Mouse (Mus musculus): ENCODE data around the gene E130218I03Rik. TPM values are rescaled to one million over a fixed set of nuclear protein-coding genes. Genes with fewer than 3 reads are reported as not detected.
A peak's percentile ranks its signal among the peaks of the same experiment; 100 is the strongest.

Gene E130218I03Rik
- polyA plus RNA-seq, 1 experiment from 2014 or later, result 0.13 TPM

DNA sequence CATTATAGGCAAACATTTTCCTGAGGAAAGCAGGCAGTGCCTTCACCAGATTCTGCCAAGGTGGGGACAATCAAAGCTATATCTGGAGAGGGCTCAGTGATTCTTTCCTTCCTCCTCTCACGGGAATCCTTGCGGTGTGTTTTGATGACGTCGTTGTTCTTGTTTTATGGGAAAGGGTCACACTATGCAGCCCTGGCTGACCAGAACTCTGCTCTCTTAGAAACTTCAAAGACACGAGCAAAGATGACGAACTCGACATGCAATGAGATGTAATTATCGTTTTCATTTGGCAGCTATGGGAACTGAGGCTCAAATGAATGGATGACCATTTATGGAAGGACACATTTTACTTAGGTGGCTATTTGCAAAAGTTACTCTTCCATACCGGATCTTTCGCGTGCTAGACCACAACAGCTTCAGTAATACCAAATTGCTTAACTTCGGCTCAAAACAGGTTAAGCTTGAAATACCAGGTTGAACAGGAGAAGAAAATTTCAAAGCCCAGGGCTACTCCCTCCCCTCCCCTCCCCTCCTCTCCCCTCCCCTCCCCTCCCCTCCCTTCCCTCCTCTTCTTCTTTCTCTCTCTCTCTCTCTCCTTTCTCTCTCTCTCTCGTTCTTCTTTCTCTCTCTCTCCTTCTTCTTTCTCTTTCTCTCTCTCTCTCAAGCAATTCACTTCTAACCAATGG, 29.4 kb downstream of the E130218I03Rik start:
- Histone ChIP-seq H3K9ac (ENCODE audit: low read depth, low read length) (peak overlapping the region; percentile 54), H3K27me3 (ENCODE audit: control insufficient read depth, insufficient read depth, low read depth, low read length) (no peaks in the 10 kb centered on the region), H3K27ac (ENCODE audit: low read length) (peak overlapping the region; percentile 90), H3K4me2 (ENCODE audit: low read depth, low read length) (peak overlapping the region; percentile 70), H3K4me1 (ENCODE audit: control insufficient read depth, low read depth, low read length) (peaks cover 20% of the 10 kb centered on the region), H3K36me3 (ENCODE audit: control insufficient read depth, insufficient read depth) (peaks cover 14% of the 10 kb centered on the region), H3K9me3 (replicated peaks; ENCODE audit: control insufficient read depth, low read length) (no peaks in the 10 kb centered on the region), H3K4me3 (ENCODE audit: low read depth, low read length) (peak overlapping the region; percentile 44)
- peak; percentile 51 for ATAC-seq (ENCODE audit: low read depth)
- WGBS (ENCODE audit: insufficient replicate concordance), result 13% methylated on average over 13 of the region's 13 CpGs

DNA sequence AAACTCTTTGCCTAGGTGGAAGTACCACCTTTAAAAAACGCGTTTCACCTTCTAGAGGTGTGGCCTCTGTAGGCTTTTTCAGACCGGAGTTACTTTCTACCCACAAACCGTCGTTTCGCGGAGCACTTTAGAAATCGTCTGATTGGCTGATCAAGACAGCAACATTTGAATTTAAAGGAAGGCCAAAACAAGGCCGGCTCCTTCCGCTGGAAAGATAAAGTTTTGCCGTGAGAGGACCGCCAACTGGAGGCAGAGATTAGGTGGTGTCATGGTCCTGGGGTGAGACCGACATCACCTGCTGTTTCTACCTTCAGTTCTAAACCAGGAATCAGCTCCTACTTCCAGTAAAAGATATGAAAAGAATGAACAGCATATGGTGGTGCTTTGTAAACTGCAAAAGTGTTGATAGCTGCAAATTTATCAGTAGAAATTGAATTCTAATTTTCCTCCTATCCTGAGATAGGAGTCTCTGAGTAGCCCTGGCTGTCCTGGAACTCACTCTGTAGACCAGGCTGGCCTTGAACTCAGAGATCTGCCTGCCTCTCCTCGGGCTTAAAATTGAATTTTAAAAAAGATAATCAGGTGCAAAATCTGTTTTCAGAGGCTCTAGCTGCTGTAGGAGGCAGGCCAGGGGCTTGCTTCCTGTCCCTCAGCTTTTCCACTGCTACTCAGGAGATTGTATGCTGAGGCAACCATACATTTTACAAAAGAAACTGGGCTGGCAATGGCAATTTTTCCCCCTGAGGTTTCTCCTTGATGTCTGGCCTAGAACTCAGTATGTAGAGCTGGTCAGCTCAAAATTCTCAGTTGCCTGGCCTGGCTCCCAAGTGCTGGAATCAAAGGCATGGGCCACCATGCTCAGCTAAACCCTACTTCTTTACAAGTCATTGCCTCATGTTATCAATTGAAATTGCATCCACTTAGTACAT, 30.2 kb downstream of the E130218I03Rik start:
- H3K27me3 ChIP-seq (ENCODE audit: control insufficient read depth, insufficient read depth, low read depth, low read length), result no peaks in the 10 kb centered on the region
- peak overlapping the region; percentile 90 for H3K27ac ChIP-seq (ENCODE audit: low read length)
- ATAC-seq (ENCODE audit: low read depth), result peak; percentile 93
- peak overlapping the region; percentile 54 for H3K9ac ChIP-seq (ENCODE audit: low read depth, low read length)
- H3K4me2 ChIP-seq (ENCODE audit: low read depth, low read length), result peak overlapping the region; percentile 70
- H3K36me3 ChIP-seq (ENCODE audit: control insufficient read depth, insufficient read depth), result peaks cover 20% of the 10 kb centered on the region
- peaks cover 20% of the 10 kb centered on the region for H3K4me1 ChIP-seq (ENCODE audit: control insufficient read depth, low read depth, low read length)
- H3K9me3 ChIP-seq (replicated peaks; ENCODE audit: control insufficient read depth, low read length), result no peaks in the 10 kb centered on the region
- peak overlapping the region; percentile 44 for H3K4me3 ChIP-seq (ENCODE audit: low read depth, low read length)
- WGBS (ENCODE audit: insufficient replicate concordance), result 1% methylated on average over 14 of the region's 14 CpGs

- H3K27me3 ChIP-seq (ENCODE audit: control insufficient read depth, insufficient read depth, low read depth, low read length), result no peaks in the 10 kb centered on the region
- H3K4me3 ChIP-seq (ENCODE audit: low read depth, low read length), result no peak overlapping the region; the same call in 1 of the 2 replicates
- ATAC-seq (ENCODE audit: low read depth), result no peak
- H3K4me1 ChIP-seq (ENCODE audit: control insufficient read depth, low read depth, low read length), result peaks cover 27% of the 10 kb centered on the region
- H3K36me3 ChIP-seq (ENCODE audit: control insufficient read depth, insufficient read depth), result peaks cover 26% of the 10 kb centered on the region
- 26% methylated on average over 2 of the region's 2 CpGs for whole genome bisulfite sequencing (ENCODE audit: insufficient replicate concordance)
- peak overlapping the region; percentile 62 for H3K4me2 ChIP-seq (ENCODE audit: low read depth, low read length)
- peak overlapping the region; percentile 98 for H3K9ac ChIP-seq (ENCODE audit: low read depth, low read length)
- H3K9me3 ChIP-seq (replicated peaks; ENCODE audit: control insufficient read depth, low read length), result no peaks in the 10 kb centered on the region
- H3K27ac ChIP-seq (ENCODE audit: low read length), result peak overlapping the region; percentile 65
Observed at GRCm38 (mm10) chr4:134284942-134285341, 41.5 kb downstream of the E130218I03Rik start.

DNA sequence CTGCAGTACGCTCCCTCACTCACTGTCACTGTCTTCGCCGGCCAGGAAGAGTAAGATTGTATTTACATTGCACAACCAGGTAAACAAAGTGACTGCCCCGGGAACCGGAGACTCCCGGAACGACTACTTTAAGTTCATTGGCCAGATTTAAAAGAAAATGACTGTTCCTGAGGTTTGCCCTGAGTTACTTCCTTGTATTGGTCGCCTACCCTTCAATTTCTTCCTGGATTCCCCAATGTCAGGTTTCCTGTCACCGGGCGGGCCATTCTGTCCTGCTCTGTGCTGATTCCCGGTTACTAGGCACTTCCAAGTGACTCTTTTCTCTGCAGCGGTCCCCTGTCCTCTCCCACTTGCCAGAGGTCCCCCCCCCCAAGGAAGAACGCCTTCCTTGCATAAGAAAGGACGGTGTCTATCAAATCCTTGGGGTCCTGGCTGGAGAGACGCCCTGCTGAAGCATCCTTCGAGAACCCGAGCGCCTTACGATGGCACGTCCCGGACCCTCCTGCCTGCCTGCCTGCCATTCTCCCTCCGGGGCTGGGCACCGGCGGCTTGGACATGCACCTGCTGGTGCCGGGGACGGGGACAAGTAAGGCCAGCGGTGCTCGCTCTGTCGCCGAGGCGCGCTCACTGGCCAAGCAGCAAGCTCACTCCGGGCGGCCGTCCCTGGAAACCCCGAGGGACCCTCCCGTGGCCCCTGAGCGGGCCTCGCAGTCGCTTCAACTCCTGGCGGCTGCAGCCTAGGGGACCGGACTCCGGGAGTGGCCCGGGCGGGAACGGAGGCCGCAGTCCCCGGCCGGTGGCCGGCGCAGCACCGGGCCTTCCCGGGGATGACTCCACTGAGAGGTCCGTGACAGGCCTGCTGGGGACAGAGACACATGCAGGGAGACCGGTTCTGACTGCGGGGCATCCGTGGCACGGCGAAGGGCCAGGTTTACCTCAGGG, 43.0 kb downstream of the E130218I03Rik start:
- H3K9ac ChIP-seq (ENCODE audit: low read depth, low read length), result peak overlapping the region; percentile 98
- under 1% methylated on average over 59 of the region's 59 CpGs for WGBS (ENCODE audit: insufficient replicate concordance)
- peak; percentile 14 for ATAC-seq (ENCODE audit: low read depth)
- peak overlapping the region; percentile 98 for H3K4me3 ChIP-seq (ENCODE audit: low read depth, low read length)
- peaks cover 27% of the 10 kb centered on the region for H3K4me1 ChIP-seq (ENCODE audit: control insufficient read depth, low read depth, low read length)
- peak overlapping the region; percentile 99 for H3K27ac ChIP-seq (ENCODE audit: low read length)
- H3K27me3 ChIP-seq (ENCODE audit: control insufficient read depth, insufficient read depth, low read depth, low read length), result no peaks in the 10 kb centered on the region
- no peaks in the 10 kb centered on the region for H3K9me3 ChIP-seq (replicated peaks; ENCODE audit: control insufficient read depth, low read length)
- peak overlapping the region; percentile 62 for H3K4me2 ChIP-seq (ENCODE audit: low read depth, low read length)
- H3K36me3 ChIP-seq (ENCODE audit: control insufficient read depth, insufficient read depth), result peaks cover 22% of the 10 kb centered on the region

DNA sequence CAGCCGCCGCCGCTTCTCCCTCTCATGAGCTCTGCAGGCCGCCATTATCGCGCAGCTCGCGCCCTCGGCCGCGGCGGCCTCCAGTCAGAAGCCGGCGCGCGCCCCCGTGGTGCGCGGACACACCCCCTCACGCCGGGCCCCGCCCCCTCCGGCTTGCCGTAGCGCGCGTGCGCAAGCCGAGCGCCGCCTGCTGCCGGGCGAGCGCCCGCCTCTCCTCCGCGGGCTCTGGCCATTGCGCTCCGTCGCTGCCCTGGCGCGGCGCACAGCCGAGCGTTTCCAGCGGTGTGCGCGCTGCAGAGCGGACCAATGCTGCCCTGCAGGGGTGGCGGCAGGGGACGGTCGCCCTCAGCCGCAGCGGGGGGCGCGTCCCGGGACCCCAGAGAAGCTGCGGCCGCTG, 43.7 kb downstream of the E130218I03Rik start:
- peaks cover 16% of the 10 kb centered on the region for H3K36me3 ChIP-seq (ENCODE audit: control insufficient read depth, insufficient read depth)
- WGBS (ENCODE audit: insufficient replicate concordance), result under 1% methylated on average over 48 of the region's 59 CpGs
- no peaks in the 10 kb centered on the region for H3K9me3 ChIP-seq (replicated peaks; ENCODE audit: control insufficient read depth, low read length)
- ATAC-seq (ENCODE audit: low read depth), result peak; percentile 89
- peak overlapping the region; percentile 99 for H3K27ac ChIP-seq (ENCODE audit: low read length)
- H3K4me3 ChIP-seq (ENCODE audit: low read depth, low read length), result peak overlapping the region; percentile 98
- peak overlapping the region; percentile 92 for H3K4me2 ChIP-seq (ENCODE audit: low read depth, low read length)
- peaks cover 27% of the 10 kb centered on the region for H3K4me1 ChIP-seq (ENCODE audit: control insufficient read depth, low read depth, low read length)
- peak overlapping the region; percentile 98 for H3K9ac ChIP-seq (ENCODE audit: low read depth, low read length)
- H3K27me3 ChIP-seq (ENCODE audit: control insufficient read depth, insufficient read depth, low read depth, low read length), result no peaks in the 10 kb centered on the region

GRCm38 (mm10) chr4:134287575-134288025, 44.1 kb downstream of the E130218I03Rik start, which contains the start of gene Pdik1l:
Gene Pdik1l, minus strand, starts transcription at chr4:134287895.
- no peaks in the 10 kb centered on the region for H3K9me3 ChIP-seq (replicated peaks; ENCODE audit: control insufficient read depth, low read length)
- peaks cover 27% of the 10 kb centered on the region for H3K4me1 ChIP-seq (ENCODE audit: control insufficient read depth, low read depth, low read length)
- peak; percentile 71 for ATAC-seq (ENCODE audit: low read depth)
- H3K27me3 ChIP-seq (ENCODE audit: control insufficient read depth, insufficient read depth, low read depth, low read length), result no peaks in the 10 kb centered on the region
- H3K4me3 ChIP-seq (ENCODE audit: low read depth, low read length), result peak within 1 kb of the TSS; percentile 98
- WGBS (ENCODE audit: insufficient replicate concordance), result under 1% methylated on average over 43 of the region's 43 CpGs
- peak within 1 kb of the TSS; percentile 99 for H3K27ac ChIP-seq (ENCODE audit: low read length)
- peak within 1 kb of the TSS; percentile 92 for H3K4me2 ChIP-seq (ENCODE audit: low read depth, low read length)
- H3K36me3 ChIP-seq (ENCODE audit: control insufficient read depth, insufficient read depth), result peaks cover 14% of the 10 kb centered on the region
- peak within 1 kb of the TSS; percentile 98 for H3K9ac ChIP-seq (ENCODE audit: low read depth, low read length)

GRCm38 (mm10) chr4:134288397-134289256, 45.2 kb downstream of the E130218I03Rik start:
- H3K4me3 ChIP-seq (ENCODE audit: low read depth, low read length), result peak overlapping the region; percentile 98
- H3K4me1 ChIP-seq (ENCODE audit: control insufficient read depth, low read depth, low read length), result peaks cover 27% of the 10 kb centered on the region
- peak overlapping the region; percentile 99 for H3K27ac ChIP-seq (ENCODE audit: low read length)
- H3K4me2 ChIP-seq (ENCODE audit: low read depth, low read length), result peak overlapping the region; percentile 92
- no peaks in the 10 kb centered on the region for H3K9me3 ChIP-seq (replicated peaks; ENCODE audit: control insufficient read depth, low read length)
- H3K27me3 ChIP-seq (ENCODE audit: control insufficient read depth, insufficient read depth, low read depth, low read length), result peaks cover 4% of the 10 kb centered on the region; the same call in 1 of the 2 replicates
- peaks cover 7% of the 10 kb centered on the region for H3K36me3 ChIP-seq (ENCODE audit: control insufficient read depth, insufficient read depth)
- ATAC-seq (ENCODE audit: low read depth), result no peak
- WGBS (ENCODE audit: insufficient replicate concordance), result 33% methylated on average over 11 of the region's 11 CpGs
- H3K9ac ChIP-seq (ENCODE audit: low read depth, low read length), result peak overlapping the region; percentile 98
